Mouse (Mus musculus) thymus, adult 2 months (tissue): ENCODE measurements at regions not wholly inside any gene's neighbourhood (a gene's known extent, or its start where the extent isn't known, plus 50 kb on each side); places are given as distances from the start of the nearest gene placed in this dataset.

Experiments
- CTCF ChIP-seq: fragments of 200-500 bp; IDR thresholded peaks from 2 replicates; pipeline ENCODE4 v1.5.1; 2012; ENCODE audit warnings: mild to moderate bottlenecking, control low read depth, low read length, moderate library complexity, borderline replicate concordance; ENCODE audit not compliant: control insufficient read depth, poor library complexity, insufficient read depth; ENCODE audit errors: extremely low read depth
- POLR2A ChIP-seq: fragments of 200-500 bp; IDR thresholded peaks from 2 replicates; pipeline ENCODE4 v1.6.1; 2012; ENCODE audit warnings: mild to moderate bottlenecking, low read length, control low read depth, moderate library complexity; ENCODE audit not compliant: control insufficient read depth, poor library complexity, insufficient read depth; ENCODE audit errors: extremely low read depth

DNA sequence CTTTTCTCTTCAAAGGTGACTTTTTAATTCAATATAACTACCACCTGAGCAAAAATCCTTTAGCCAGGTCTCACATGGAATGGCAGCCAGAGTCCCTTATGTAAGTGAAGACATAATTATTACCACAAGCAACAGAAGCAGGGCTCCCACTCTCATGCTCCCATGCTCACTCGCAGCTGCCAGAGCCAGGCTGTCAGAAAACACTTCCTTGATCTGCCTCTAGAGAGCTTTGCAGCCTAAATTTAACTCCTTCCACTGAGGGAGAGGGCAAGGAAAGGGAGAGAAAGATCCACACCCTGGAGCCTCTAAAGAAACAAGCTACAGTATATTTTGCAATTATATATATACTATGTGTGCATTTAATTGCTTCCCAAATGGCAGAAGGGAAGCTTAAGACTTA is 272.3 kb upstream of the Sgcd start:
- TF ChIP-seq POLR2A (no peak), CTCF (no peak)
